Mouse (Mus musculus) brain, embryonic 14.5 days (tissue): Measurements from ENCODE around the gene Paqr9. TPM values are rescaled to one million over a fixed set of nuclear protein-coding genes. Genes with fewer than 3 reads are reported as not detected.

Experiments used
- DNase-seq: peaks from one replicate; pipeline ENCODE4 v3.0.0-alpha.2; 2011; ENCODE audit warnings: low read depth
- CTCF ChIP-seq: fragments of 200-500 bp; IDR thresholded peaks from 2 replicates; pipeline ENCODE4 v1.5.1; 2012; ENCODE audit warnings: inconsistent platforms, mild to moderate bottlenecking, moderate library complexity, borderline replicate concordance; ENCODE audit not compliant: insufficient read depth, insufficient read length; ENCODE audit errors: extremely low read depth
- POLR2A ChIP-seq: fragments of 200-500 bp; IDR thresholded peaks from 2 replicates; pipeline ENCODE4 v1.6.1; 2012; ENCODE audit warnings: mild to moderate bottlenecking, inconsistent platforms, borderline replicate concordance; ENCODE audit not compliant: poor library complexity, insufficient read depth, insufficient read length, severe bottlenecking; ENCODE audit errors: extremely low read depth
- polyA plus RNA-seq: library from polyadenylated mRNA; depleted of rRNA; stranded (reverse); fragments of >200 nt; gene quantifications from 2 replicates; pipeline ENCODE4 v1.2.3, GENCODE M21; 2012; rRNA removed

Gene Paqr9
- polyA plus RNA-seq, 1 experiment, result 9.6 TPM

DNA sequence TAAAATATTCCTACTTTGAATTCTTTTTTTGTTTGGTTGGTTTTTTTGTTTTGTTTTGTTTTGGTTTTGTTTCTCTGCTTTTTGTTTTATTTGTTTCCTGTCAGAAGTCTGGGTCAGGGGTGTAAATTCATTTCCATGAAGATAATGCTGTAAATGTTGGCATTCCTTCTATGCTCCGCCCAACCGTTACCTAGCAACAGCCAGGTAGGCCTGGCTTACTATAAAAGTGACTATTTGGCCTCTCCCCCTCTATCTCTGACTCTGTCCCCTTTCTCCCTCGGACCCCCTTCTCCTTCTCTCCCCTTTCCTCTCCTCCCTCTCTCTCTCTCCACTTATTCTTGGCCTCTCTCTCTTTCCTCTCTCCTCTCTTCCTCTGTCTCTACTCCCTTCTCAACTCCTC lies 56.5 kb downstream of the Paqr9 start:
- no peak for TF ChIP-seq POLR2A
- TF ChIP-seq CTCF, result no peak
- DNase-seq, result no peak

Other genes starting within 250 kb of the Paqr9 start
- 6.1 and 15.0 TPM in 2 replicates for gene Chst2, start 152.9 kb upstream of the Paqr9 start, polyA plus RNA-seq
- gene U2surp, start 47.7 kb upstream of the Paqr9 start, polyA plus RNA-seq, result 28.0 and 35.1 TPM in 2 replicates
- 0.19 and 1.00 TPM in 2 replicates for gene Pcolce2, start 77.9 kb downstream of the Paqr9 start, polyA plus RNA-seq
- gene Trpc1, start 190.7 kb downstream of the Paqr9 start, polyA plus RNA-seq, result 6.6 and 9.7 TPM in 2 replicates